Mouse (Mus musculus) erythroblast, embryonic 14.5 days (primary cell): Measurements from ENCODE around the gene Cadps2. TPM values are rescaled to one million over a fixed set of nuclear protein-coding genes. Genes with fewer than 3 reads are reported as not detected.

Experiments used
- H3K27me3 ChIP-seq: 2 replicates; pipeline ENCODE4 v1.6.1; 2012; ENCODE audit warnings: inconsistent platforms; ENCODE audit not compliant: control insufficient read depth
- H3K36me3 ChIP-seq: 2 replicates; pipeline ENCODE4 v1.6.1; 2012; ENCODE audit warnings: mild to moderate bottlenecking, inconsistent platforms; ENCODE audit not compliant: control insufficient read depth
- H3K4me1 ChIP-seq: 2 replicates; pipeline ENCODE4 v1.6.1; 2012; ENCODE audit warnings: inconsistent platforms; ENCODE audit not compliant: control insufficient read depth
- H3K4me3 ChIP-seq: replicated peaks from 2 replicates; pipeline ENCODE3; 2012; ENCODE audit warnings: moderate library complexity, mild to moderate bottlenecking, inconsistent platforms
- H3K9me3 ChIP-seq: 2 replicates; pipeline ENCODE4 v1.6.1; 2012; ENCODE audit warnings: low read length, inconsistent platforms, mixed read lengths; ENCODE audit not compliant: control insufficient read depth
- GATA1 ChIP-seq: IDR thresholded peaks from 2 replicates; pipeline ENCODE4 v1.6.1; 2012; ENCODE audit warnings: low read length, inconsistent platforms, mixed read lengths
- TAL1 ChIP-seq: IDR thresholded peaks from 3 replicates; pipeline ENCODE4 v1.6.1; 2012; ENCODE audit warnings: low read length, inconsistent platforms, mixed read lengths
- polyA plus RNA-seq: library from polyadenylated mRNA; stranded (reverse); fragments of >175 nt; gene quantifications from 2 replicates; pipeline ENCODE4 v1.2.3, GENCODE M21; 2012

The Cadps2 gene
- polyA plus RNA-seq, 1 experiment: not detected

DNA sequence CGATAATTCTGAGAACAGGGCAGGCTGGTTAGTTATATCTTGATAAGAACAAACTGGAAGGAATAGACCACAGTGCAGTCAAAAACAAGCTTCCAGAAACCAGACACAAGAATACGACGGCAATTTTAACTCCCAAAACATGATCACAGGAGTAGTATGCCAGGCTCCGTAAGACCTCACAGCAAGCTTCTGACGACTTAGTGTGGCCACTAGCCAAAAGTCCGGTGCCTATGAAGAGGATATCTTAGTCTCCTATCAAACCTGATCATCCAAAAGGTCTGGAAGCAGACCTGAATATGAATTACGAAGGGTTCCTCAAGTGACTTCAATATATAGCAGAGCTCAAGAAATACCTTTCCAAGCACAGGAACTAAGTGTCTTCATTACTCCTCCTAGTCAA lies 33.9 kb downstream of the Cadps2 start:
- TF ChIP-seq GATA1: no peak
- TF ChIP-seq TAL1: no peak
- Histone ChIP-seq H3K4me1 (no peaks in the 10 kb centered on the region), H3K4me3 (no peak overlapping the region)

DNA sequence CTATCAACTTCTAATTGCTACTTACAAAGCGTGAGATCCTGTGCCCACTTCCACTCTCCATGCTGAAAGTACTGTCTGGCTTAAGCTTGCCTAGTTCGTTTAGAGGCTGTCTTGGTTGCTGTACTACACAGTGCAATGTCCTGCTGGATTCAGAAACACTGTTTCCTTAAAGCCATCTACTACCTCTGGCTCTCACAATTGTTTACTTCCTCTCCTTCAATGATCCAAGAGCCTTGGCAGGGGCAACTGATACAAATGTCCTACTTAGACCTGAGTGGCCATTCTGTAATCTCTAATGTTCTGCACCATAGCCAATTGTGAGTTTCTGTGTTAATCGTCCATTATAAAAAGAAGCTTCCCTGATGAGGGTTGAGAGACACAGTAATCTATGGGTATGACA lies 47.4 kb downstream of the Cadps2 start:
- TF ChIP-seq GATA1 (no peak), TAL1 (no peak)
- Histone ChIP-seq H3K4me1 (no peaks in the 10 kb centered on the region), H3K36me3 (no peaks in the 10 kb centered on the region), H3K4me3 (no peak overlapping the region), H3K27me3 (no peaks in the 10 kb centered on the region), H3K9me3 (no peaks in the 10 kb centered on the region)

More for the DNA sequence above, 33.9 kb downstream of the Cadps2 start:
- Histone ChIP-seq H3K27me3 (no peaks in the 10 kb centered on the region), H3K9me3 (no peaks in the 10 kb centered on the region), H3K36me3 (no peaks in the 10 kb centered on the region)

DNA sequence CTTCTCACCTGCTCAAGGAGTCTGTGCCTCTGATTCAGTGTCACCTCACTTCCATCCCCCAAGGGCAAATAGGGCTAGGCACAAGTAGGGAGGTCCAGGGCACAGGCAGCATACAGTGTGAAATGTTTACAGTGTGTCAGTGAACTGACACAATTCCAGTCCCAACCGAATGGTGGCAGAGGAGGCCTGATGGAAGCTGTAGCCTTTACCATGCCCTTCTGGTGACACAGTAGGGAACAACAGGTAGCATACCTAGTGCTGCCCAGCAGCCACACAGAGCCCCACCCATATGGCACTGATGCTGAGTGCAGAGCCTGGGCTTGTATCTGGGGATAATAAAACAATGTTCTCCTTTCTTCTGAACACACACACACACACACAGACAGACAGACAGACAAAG lies 61.6 kb downstream of the Cadps2 start:
- Histone ChIP-seq H3K4me1 (no peaks in the 10 kb centered on the region), H3K36me3 (no peaks in the 10 kb centered on the region), H3K9me3 (0 out of 2 replicates have a peak, but pooled peaks cover 2% of the 10 kb centered on the region), H3K27me3 (no peaks in the 10 kb centered on the region), H3K4me3 (no peak overlapping the region)
- TF ChIP-seq TAL1 (no peak), GATA1 (no peak)

DNA sequence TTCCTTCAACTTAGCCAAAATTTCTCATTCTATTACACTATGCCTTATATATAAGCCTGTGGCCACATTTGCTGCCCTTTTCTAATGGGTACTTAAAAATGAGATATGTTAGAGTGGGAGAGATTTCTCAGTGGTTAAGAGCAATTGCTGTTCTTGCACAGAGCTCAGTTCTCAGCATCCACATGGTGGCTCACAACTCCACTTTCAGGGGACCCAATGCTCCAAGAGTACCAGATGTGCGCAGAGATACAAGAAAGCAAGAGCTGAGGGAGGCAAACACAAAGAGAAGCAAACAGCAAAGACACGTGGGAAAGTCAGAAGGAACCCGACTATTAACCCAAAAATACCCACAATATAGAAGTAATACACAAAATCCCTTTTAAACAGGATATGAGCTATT lies 77.0 kb downstream of the Cadps2 start:
- H3K36me3 ChIP-seq: no peaks in the 10 kb centered on the region
- H3K27me3 ChIP-seq: no peaks in the 10 kb centered on the region
- peaks cover 2% of the 10 kb centered on the region; the same call in 1 of the 2 replicates for H3K9me3 ChIP-seq
- no peaks in the 10 kb centered on the region for H3K4me1 ChIP-seq
- no peak for TF ChIP-seq GATA1
- no peak for TF ChIP-seq TAL1
- H3K4me3 ChIP-seq: no peak overlapping the region

DNA sequence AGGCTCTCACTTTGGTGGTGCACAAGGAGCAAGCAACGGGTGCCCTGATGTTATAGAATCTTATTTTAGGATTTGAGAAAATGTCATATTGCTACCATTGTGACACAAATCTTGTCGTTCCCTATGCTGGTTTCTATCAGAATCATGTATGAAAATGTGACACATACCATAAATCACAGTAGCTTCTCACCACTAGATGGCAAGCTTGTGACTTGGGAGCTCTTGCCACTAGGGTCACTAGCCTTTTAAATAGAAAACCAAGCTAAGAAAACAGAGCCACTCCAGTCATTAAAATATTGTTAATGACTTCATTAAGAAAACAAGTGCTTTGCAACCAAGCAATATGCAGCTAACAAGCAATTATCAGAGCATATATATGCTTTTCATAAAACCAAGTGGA lies 81.0 kb downstream of the Cadps2 start:
- no peaks in the 10 kb centered on the region for H3K4me1 ChIP-seq
- H3K27me3 ChIP-seq: no peaks in the 10 kb centered on the region
- TF ChIP-seq GATA1 (no peak), TAL1 (no peak)
- no peak overlapping the region for H3K4me3 ChIP-seq
- peaks cover 2% of the 10 kb centered on the region; the same call in 1 of the 2 replicates for H3K9me3 ChIP-seq
- H3K36me3 ChIP-seq: no peaks in the 10 kb centered on the region

DNA sequence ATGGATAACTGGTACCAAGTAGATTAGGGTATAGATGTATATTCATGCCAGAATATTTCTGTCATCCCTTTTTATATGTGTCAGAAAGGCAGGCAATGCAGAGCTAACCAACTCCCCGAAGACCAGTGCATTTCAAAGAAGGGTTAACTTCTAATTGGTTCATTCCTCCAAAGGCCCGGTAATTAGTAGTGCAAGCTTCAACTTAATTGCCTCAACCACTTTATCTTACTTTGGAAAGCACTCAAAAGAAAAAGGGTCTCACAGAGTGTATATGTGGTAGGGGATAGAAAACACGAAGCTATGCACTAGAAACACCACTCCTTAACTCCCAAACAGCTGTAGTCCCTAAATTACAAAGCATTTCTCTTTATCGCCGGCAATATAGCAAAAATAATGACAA lies 90.4 kb downstream of the Cadps2 start:
- no peak for TF ChIP-seq TAL1
- no peak for TF ChIP-seq GATA1
- no peaks in the 10 kb centered on the region; the same call in 1 of the 2 replicates for H3K9me3 ChIP-seq

DNA sequence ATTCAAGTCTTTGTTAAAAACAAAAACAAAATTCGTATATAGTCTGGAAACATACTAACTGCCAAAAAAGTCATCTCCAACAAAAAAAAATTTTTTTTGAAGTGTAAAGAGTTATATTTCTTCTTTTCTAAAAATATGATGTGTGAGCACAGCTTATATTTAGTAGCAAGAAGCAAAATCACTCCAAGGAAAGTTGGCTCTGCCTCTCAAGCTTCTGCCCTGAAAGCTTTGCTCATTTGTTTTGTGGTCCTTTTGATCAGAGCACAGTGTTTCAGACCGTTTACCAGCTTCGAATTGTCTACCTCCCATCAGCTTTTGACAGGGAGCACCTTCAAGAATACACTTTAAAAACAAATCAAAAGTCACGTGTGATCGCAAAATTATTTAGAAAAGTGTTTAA lies 99.2 kb downstream of the Cadps2 start:
- no peak for TF ChIP-seq TAL1
- TF ChIP-seq GATA1: no peak
- no peak overlapping the region for H3K4me3 ChIP-seq

More for the DNA sequence above, 90.4 kb downstream of the Cadps2 start:
- no peaks in the 10 kb centered on the region for H3K4me1 ChIP-seq
- H3K27me3 ChIP-seq: no peaks in the 10 kb centered on the region
- no peaks in the 10 kb centered on the region for H3K36me3 ChIP-seq
- no peak overlapping the region for H3K4me3 ChIP-seq

DNA sequence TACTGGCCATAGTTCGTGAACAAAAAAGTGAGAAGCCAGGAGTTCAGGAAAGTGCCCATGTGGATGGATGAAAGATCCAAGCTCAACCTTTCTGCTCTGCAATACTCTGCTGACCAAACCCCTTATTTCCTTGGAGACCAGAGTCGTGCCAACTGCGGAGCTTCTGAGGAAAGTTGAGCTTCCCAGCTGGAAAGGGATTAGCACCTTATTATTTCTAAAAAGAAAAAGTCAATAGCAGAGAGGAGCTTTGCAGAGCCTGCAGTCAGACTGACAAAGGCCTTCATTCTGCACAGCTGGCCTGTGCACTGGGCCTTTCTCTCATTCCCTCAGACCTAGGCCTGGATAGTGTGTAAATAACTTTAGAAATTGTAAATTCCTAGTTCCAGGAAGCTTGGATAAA lies 106.5 kb downstream of the Cadps2 start:
- TF ChIP-seq TAL1 (no peak), GATA1 (no peak)
- H3K4me3 ChIP-seq: no peak overlapping the region
- H3K27me3 ChIP-seq: no peaks in the 10 kb centered on the region
- no peaks in the 10 kb centered on the region for H3K36me3 ChIP-seq
- H3K4me1 ChIP-seq: no peaks in the 10 kb centered on the region
- peaks cover 12% of the 10 kb centered on the region for H3K9me3 ChIP-seq

More for the DNA sequence above, 99.2 kb downstream of the Cadps2 start:
- Histone ChIP-seq H3K4me1 (no peaks in the 10 kb centered on the region), H3K27me3 (no peaks in the 10 kb centered on the region), H3K9me3 (no peaks in the 10 kb centered on the region; the same call in 1 of the 2 replicates), H3K36me3 (no peaks in the 10 kb centered on the region)

DNA sequence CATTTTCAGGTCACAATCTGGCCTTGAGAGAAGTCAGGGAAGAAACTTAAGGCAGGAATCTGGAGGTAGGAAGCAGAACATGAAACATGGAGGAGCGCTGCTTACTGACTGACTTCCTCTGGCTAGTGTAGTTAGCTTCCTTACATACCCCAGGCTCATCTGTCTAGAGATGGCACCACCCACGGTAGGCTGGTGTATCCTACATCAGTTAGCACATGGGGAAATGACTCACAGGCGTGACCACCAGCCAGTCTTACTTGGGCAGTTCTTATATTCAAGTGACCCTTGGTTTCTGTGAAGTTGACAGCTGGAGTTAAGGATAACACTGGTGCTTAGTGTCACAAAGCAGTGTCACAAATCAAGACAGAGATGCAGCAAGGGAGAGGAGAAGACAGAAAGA lies 110.6 kb downstream of the Cadps2 start:
- Histone ChIP-seq H3K4me3 (no peak overlapping the region), H3K9me3 (peaks cover 12% of the 10 kb centered on the region), H3K36me3 (no peaks in the 10 kb centered on the region), H3K4me1 (no peaks in the 10 kb centered on the region), H3K27me3 (no peaks in the 10 kb centered on the region)
- no peak for TF ChIP-seq TAL1
- no peak for TF ChIP-seq GATA1

DNA sequence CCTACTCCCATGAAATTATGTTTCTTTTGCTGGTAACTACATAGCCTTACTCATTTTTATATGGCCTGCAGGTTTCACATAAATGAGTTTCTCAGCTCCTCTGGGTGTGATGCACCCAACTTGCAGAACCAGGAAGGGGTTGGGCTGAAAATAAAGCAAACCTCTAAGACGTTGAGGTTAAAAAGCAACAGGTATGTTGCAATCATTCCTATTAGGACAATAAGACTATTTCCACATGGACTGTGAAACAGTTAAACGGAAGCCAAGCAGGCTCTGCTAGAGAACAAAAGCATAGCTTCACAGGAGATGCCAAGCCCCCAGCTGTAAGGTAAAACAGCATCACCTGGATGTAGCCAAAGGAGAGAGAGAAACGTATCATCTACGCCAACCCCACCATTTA lies 115.5 kb downstream of the Cadps2 start:
- no peaks in the 10 kb centered on the region for H3K36me3 ChIP-seq
- TF ChIP-seq GATA1: no peak
- TF ChIP-seq TAL1: no peak

More for the DNA sequence above, 115.5 kb downstream of the Cadps2 start:
- Histone ChIP-seq H3K4me3 (no peak overlapping the region), H3K9me3 (peaks cover 5% of the 10 kb centered on the region), H3K4me1 (no peaks in the 10 kb centered on the region), H3K27me3 (no peaks in the 10 kb centered on the region)
